Mouse (Mus musculus) cerebellum, postnatal 4 days (tissue): ENCODE measurements around the gene Glycam1.

Source experiments
- DNase-seq, 2 experiments: peaks; one replicate each; pipeline ENCODE4 v3.0.0; 2022; ENCODE audit warnings: low spot score in 2 of 2, mixed read lengths in 1 of 2

Glycam1 gene

GRCm38 (mm10) chr15:103519386-103520378, 45.2 kb downstream of the Glycam1 start:
- peak in 1 of 2 experiments; percentile 41 for DNase-seq

DNA sequence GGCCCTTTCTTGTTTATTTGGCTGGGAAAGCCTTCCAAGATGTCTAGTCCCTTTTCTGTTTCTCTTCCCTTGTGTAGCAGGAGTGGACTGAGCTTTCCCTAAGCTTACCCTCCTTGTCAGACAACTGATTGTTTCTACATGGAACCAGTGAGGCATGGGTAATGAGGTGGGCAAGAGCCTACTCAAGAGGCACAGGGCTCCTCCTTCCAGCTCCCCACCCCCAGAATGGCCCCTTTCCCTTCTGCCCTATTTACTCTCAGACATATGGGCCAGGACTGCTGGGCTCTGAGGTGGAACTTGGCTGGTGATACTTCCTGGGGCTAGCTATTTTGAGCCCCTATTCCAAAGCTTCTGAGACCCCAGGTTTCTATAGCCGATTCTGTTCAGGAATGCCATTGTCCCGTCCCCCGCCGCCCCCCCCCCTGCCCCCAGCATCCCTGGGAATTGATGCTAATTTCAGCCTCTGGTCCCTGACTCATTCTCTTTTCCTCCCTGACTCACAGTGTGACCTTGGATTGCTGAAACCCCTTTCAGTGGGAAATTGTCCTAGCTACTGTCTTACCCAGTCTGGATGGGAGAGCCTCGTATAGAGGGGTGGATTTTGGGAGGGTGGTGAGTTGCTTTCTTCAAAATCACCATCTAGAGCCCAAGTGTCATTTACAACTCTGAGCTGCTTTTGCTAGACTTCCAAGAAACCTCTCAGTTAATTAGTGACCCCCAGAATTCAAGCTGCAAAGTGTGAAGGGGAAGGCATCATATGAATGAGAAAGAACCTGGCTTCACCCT, 46.1 kb downstream of the Glycam1 start:
- peak in 1 of 2 experiments; percentile 59 for DNase-seq

- DNase-seq = no peak
These were observed 50.0 kb downstream of the Glycam1 start for GRCm38 (mm10) chr15:103514914-103515313.

DNA sequence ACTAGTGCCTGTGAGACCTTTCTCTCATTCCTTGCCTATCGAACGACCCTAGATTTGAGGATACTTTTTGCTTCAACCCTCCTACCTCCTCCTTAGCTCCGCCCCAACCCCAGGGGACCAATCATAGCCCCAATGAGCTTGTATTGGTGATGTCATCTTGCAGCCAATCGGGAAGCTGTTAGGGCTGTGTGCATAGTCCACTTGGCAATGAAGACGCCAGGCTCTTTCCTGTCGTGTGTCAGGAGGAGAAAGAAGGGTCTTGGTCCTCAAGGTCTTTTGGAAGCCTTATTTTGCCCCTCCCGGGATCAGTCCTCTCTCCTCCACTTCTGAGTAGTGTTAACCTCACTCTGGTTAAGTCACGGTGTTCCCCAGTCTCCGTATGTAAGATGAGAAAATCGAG, 50.8 kb downstream of the Glycam1 start:
- peak in 1 of 2 experiments; percentile 80 for DNase-seq

GRCm38 (mm10) chr15:103513621-103514031, 51.3 kb downstream of the Glycam1 start:
- peak in 1 of 2 experiments; percentile 46 for DNase-seq
